Mouse (Mus musculus): ENCODE data around the gene Lsp1. TPM values are rescaled to one million over a fixed set of nuclear protein-coding genes. Genes with fewer than 3 reads are reported as not detected.

Gene Lsp1
- polyA plus RNA-seq, 1 experiment from 2014 or later: 8.0 TPM

GRCm38 (mm10) chr7:142441585-142441984 is 19.0 kb upstream of the Lsp1 start, which contains the start of gene Tnni2:
Tnni2 (plus strand) TSS chr7:142441808.
- Histone ChIP-seq H3K36me3 (ENCODE audit: control insufficient read depth, insufficient read depth, low read length) (no peaks in the 10 kb centered on the region), H3K9ac (replicated peaks; ENCODE audit: low read length) (no peak within 1 kb of the TSS), H3K27ac (replicated peaks; ENCODE audit: low read depth, low read length) (no peak within 1 kb of the TSS), H3K4me3 (replicated peaks; ENCODE audit: low read depth, low read length) (no peak within 1 kb of the TSS), H3K27me3 (ENCODE audit: control insufficient read depth, insufficient read depth, low read length) (no peaks in the 10 kb centered on the region), H3K4me2 (ENCODE audit: low read length) (no peak within 1 kb of the TSS), H3K9me3 (ENCODE audit: control insufficient read depth, low read length) (no peaks in the 10 kb centered on the region), H3K4me1 (ENCODE audit: control insufficient read depth, insufficient read depth, low read length) (no peaks in the 10 kb centered on the region)
- 82% methylated on average over 9 of the region's 9 CpGs for WGBS
- ATAC-seq (ENCODE audit: low FRiP score, low TSS enrichment): no peak
- DNase-seq: no peak

GRCm38 (mm10) chr7:142442081-142442907 is 18.3 kb upstream of the Lsp1 start:
- H3K4me1 ChIP-seq (ENCODE audit: control insufficient read depth, insufficient read depth, low read length): no peaks in the 10 kb centered on the region
- no peak overlapping the region for H3K4me3 ChIP-seq (replicated peaks; ENCODE audit: low read depth, low read length)
- no peak overlapping the region for H3K9ac ChIP-seq (replicated peaks; ENCODE audit: low read length)
- ATAC-seq (ENCODE audit: low FRiP score, low TSS enrichment): no peak
- 82% methylated on average over 9 of the region's 9 CpGs for WGBS
- no peaks in the 10 kb centered on the region for H3K9me3 ChIP-seq (ENCODE audit: control insufficient read depth, low read length)
- no peak overlapping the region for H3K4me2 ChIP-seq (ENCODE audit: low read length)
- H3K36me3 ChIP-seq (ENCODE audit: control insufficient read depth, insufficient read depth, low read length): no peaks in the 10 kb centered on the region
- DNase-seq: no peak
- H3K27ac ChIP-seq (replicated peaks; ENCODE audit: low read depth, low read length): no peak overlapping the region
- no peaks in the 10 kb centered on the region for H3K27me3 ChIP-seq (ENCODE audit: control insufficient read depth, insufficient read depth, low read length)

GRCm38 (mm10) chr7:142442908-142443420 is 17.6 kb upstream of the Lsp1 start:
- Histone ChIP-seq H3K4me3 (replicated peaks; ENCODE audit: low read depth, low read length) (no peak overlapping the region), H3K4me1 (ENCODE audit: control insufficient read depth, insufficient read depth, low read length) (no peaks in the 10 kb centered on the region), H3K4me2 (ENCODE audit: low read length) (no peak overlapping the region), H3K36me3 (ENCODE audit: control insufficient read depth, insufficient read depth, low read length) (no peaks in the 10 kb centered on the region), H3K27me3 (ENCODE audit: control insufficient read depth, insufficient read depth, low read length) (no peaks in the 10 kb centered on the region), H3K9ac (replicated peaks; ENCODE audit: low read length) (no peak overlapping the region), H3K27ac (replicated peaks; ENCODE audit: low read depth, low read length) (no peak overlapping the region), H3K9me3 (ENCODE audit: control insufficient read depth, low read length) (no peaks in the 10 kb centered on the region)
- ATAC-seq (ENCODE audit: low FRiP score, low TSS enrichment): no peak
- DNase-seq: no peak
- 89% methylated on average over 7 of the region's 7 CpGs for WGBS

GRCm38 (mm10) chr7:142443474-142443873 is 17.1 kb upstream of the Lsp1 start:
- no peak for DNase-seq
- H3K36me3 ChIP-seq (ENCODE audit: control insufficient read depth, insufficient read depth, low read length): no peaks in the 10 kb centered on the region
- ATAC-seq (ENCODE audit: low FRiP score, low TSS enrichment): no peak
- WGBS: 83% methylated on average over 5 of the region's 5 CpGs
- no peaks in the 10 kb centered on the region for H3K4me1 ChIP-seq (ENCODE audit: control insufficient read depth, insufficient read depth, low read length)
- H3K27ac ChIP-seq (replicated peaks; ENCODE audit: low read depth, low read length): no peak overlapping the region
- no peak overlapping the region for H3K9ac ChIP-seq (replicated peaks; ENCODE audit: low read length)
- no peaks in the 10 kb centered on the region for H3K9me3 ChIP-seq (ENCODE audit: control insufficient read depth, low read length)
- H3K4me2 ChIP-seq (ENCODE audit: low read length): no peak overlapping the region
- no peaks in the 10 kb centered on the region for H3K27me3 ChIP-seq (ENCODE audit: control insufficient read depth, insufficient read depth, low read length)
- H3K4me3 ChIP-seq (replicated peaks; ENCODE audit: low read depth, low read length): no peak overlapping the region

GRCm38 (mm10) chr7:142444171-142444570 is 16.4 kb upstream of the Lsp1 start:
- WGBS: 91% methylated on average over 6 of the region's 6 CpGs
- no peaks in the 10 kb centered on the region for H3K4me1 ChIP-seq (ENCODE audit: control insufficient read depth, insufficient read depth, low read length)

GRCm38 (mm10) chr7:142445324-142445723 is 15.3 kb upstream of the Lsp1 start:
- H3K9ac ChIP-seq (replicated peaks; ENCODE audit: low read length): no peak overlapping the region
- no peak overlapping the region for H3K4me3 ChIP-seq (replicated peaks; ENCODE audit: low read depth, low read length)
- no peak overlapping the region for H3K27ac ChIP-seq (replicated peaks; ENCODE audit: low read depth, low read length)
- no peak for DNase-seq
- H3K4me2 ChIP-seq (ENCODE audit: low read length): no peak overlapping the region
- no peaks in the 10 kb centered on the region for H3K27me3 ChIP-seq (ENCODE audit: control insufficient read depth, insufficient read depth, low read length)
- no peaks in the 10 kb centered on the region for H3K4me1 ChIP-seq (ENCODE audit: control insufficient read depth, insufficient read depth, low read length)
- ATAC-seq (ENCODE audit: low FRiP score, low TSS enrichment): no peak
- no peaks in the 10 kb centered on the region for H3K36me3 ChIP-seq (ENCODE audit: control insufficient read depth, insufficient read depth, low read length)
- WGBS: 86% methylated on average over 6 of the region's 6 CpGs
- H3K9me3 ChIP-seq (ENCODE audit: control insufficient read depth, low read length): no peaks in the 10 kb centered on the region

More at GRCm38 (mm10) chr7:142444171-142444570, 16.4 kb upstream of the Lsp1 start:
- Histone ChIP-seq H3K27me3 (ENCODE audit: control insufficient read depth, insufficient read depth, low read length) (no peaks in the 10 kb centered on the region), H3K9me3 (ENCODE audit: control insufficient read depth, low read length) (no peaks in the 10 kb centered on the region), H3K9ac (replicated peaks; ENCODE audit: low read length) (no peak overlapping the region), H3K4me3 (replicated peaks; ENCODE audit: low read depth, low read length) (no peak overlapping the region), H3K27ac (replicated peaks; ENCODE audit: low read depth, low read length) (no peak overlapping the region), H3K36me3 (ENCODE audit: control insufficient read depth, insufficient read depth, low read length) (no peaks in the 10 kb centered on the region), H3K4me2 (ENCODE audit: low read length) (no peak overlapping the region)
- DNase-seq (no peak), ATAC-seq (ENCODE audit: low FRiP score, low TSS enrichment) (no peak)

GRCm38 (mm10) chr7:142446264-142446663 is 14.3 kb upstream of the Lsp1 start:
- H3K9me3 ChIP-seq (ENCODE audit: control insufficient read depth, low read length): no peaks in the 10 kb centered on the region
- no peaks in the 10 kb centered on the region for H3K27me3 ChIP-seq (ENCODE audit: control insufficient read depth, insufficient read depth, low read length)
- DNase-seq (no peak), ATAC-seq (ENCODE audit: low FRiP score, low TSS enrichment) (no peak)
- H3K4me2 ChIP-seq (ENCODE audit: low read length): no peak overlapping the region
- H3K36me3 ChIP-seq (ENCODE audit: control insufficient read depth, insufficient read depth, low read length): no peaks in the 10 kb centered on the region
- no peak overlapping the region for H3K9ac ChIP-seq (replicated peaks; ENCODE audit: low read length)
- no peak overlapping the region for H3K4me3 ChIP-seq (replicated peaks; ENCODE audit: low read depth, low read length)
- no peaks in the 10 kb centered on the region for H3K4me1 ChIP-seq (ENCODE audit: control insufficient read depth, insufficient read depth, low read length)
- H3K27ac ChIP-seq (replicated peaks; ENCODE audit: low read depth, low read length): no peak overlapping the region
- WGBS: 94% methylated on average over 4 of the region's 4 CpGs

- H3K9ac ChIP-seq (replicated peaks; ENCODE audit: low read length): no peak overlapping the region
- H3K4me2 ChIP-seq (ENCODE audit: low read length): no peak overlapping the region
- DNase-seq: no peak
- no peak overlapping the region for H3K4me3 ChIP-seq (replicated peaks; ENCODE audit: low read depth, low read length)
- no peaks in the 10 kb centered on the region for H3K4me1 ChIP-seq (ENCODE audit: control insufficient read depth, insufficient read depth, low read length)
- no peak for ATAC-seq (ENCODE audit: low FRiP score, low TSS enrichment)
- H3K27ac ChIP-seq (replicated peaks; ENCODE audit: low read depth, low read length): no peak overlapping the region
- no peaks in the 10 kb centered on the region for H3K27me3 ChIP-seq (ENCODE audit: control insufficient read depth, insufficient read depth, low read length)
- H3K36me3 ChIP-seq (ENCODE audit: control insufficient read depth, insufficient read depth, low read length): no peaks in the 10 kb centered on the region
- 82% methylated on average over 6 of the region's 6 CpGs for WGBS
- no peaks in the 10 kb centered on the region for H3K9me3 ChIP-seq (ENCODE audit: control insufficient read depth, low read length)
Observed at GRCm38 (mm10) chr7:142449038-142449617, 11.5 kb upstream of the Lsp1 start.
